Mouse (Mus musculus) adrenal gland, adult 18-20 months (tissue): ENCODE results near the gene Tbcb. TPM values are rescaled to one million over a fixed set of nuclear protein-coding genes. Genes with fewer than 3 reads are reported as not detected.
"Not testable (repeated sequence)": the region's sequence is repeated elsewhere in the genome, so short reads cannot be mapped to it uniquely, and the experiment has no call there.

ENCODE experiments used
- DNase-seq, 2 experiments: peaks; one replicate each; pipeline ENCODE4 v3.0.0; 2021 to 2022; ENCODE audit warnings: low spot score in 2 of 2
- total RNA-seq, 2 experiments: library from RNA; stranded (reverse); gene quantifications; 1 replicate in 1 of 2; 2 replicates in 1 of 2; pipeline ENCODE4 v1.2.3; 2021

Tbcb gene
- total RNA-seq, 2 experiments from 2014 or later: 86.2 to 93.6 TPM

DNA sequence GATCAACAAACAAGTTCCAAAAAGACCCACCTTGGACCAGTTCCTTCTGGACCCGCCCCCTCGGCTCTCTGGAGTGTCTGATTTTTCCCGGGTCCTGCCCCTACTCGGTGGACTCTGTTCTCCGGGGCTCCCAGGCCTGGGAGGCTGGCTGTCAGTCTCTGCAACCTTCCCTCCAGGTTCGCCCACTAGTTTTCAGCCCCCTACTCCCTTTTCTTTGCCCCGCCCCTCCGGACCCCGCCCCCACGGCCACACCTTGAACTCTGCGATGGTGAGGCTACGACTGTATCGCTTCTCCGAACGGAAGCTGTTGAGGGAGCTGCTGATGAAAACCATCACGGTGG lies 774 bp downstream of the Tbcb start:
- no peak for DNase-seq

DNA sequence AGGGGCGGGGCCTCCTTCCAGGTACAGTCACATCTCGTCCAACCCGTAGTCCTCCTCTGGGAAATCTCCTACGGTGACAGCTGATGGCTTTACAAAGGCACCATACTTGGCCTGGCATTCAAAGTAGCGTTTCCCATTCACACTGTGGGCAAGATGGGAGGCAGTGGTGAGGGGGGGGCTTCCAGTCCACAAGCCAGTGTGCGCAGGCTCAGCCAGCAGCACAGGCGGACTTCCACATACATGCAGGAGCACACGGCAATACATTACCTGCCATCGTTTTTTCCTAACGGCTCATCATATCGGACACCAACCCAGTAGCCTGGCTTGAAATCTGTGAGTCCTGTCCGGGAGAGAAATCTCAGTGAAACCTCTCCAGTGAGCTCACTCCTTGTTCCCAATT lies 7.9 kb downstream of the Tbcb start:
- DNase-seq: no peak

DNA sequence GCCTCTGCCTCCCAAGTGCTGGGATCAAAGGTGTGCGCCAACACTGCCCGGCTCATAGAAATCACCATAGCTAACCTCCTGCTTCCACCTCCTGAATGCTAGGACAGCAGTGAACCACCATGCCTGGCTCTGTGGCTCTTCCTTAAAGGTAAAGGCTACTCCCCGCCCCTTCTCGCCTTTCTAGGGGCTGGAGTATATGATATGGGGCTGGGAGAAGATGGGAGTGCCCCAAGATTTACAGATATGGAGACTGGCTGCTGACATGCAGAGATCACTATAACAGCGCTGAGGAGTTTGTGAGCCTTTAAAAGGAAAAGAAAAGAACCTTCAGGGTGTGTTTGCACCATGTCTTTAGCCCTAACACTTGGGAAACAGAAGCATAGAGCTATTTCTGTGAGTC lies 9.9 kb downstream of the Tbcb start:
- DNase-seq: no peak

DNA sequence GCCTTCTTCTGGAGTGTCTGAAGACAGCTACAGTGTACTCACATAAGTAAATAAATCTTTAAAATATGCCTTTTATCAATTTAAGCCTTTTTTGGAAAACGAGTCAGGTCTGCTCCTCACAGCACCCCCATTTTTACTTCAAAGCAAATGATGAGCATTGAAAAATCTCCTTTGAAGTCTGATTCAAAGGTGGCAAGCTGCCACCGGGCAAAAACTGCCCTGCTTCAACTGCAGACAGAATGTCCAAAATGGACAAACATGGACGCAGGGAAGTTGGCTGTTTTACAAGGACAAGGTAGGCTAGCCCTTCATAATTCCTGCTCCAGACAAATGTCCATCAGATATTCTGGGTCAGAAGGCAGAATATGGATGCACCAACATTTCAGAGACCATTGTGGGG lies 10.6 kb downstream of the Tbcb start:
- no peak for DNase-seq

DNA sequence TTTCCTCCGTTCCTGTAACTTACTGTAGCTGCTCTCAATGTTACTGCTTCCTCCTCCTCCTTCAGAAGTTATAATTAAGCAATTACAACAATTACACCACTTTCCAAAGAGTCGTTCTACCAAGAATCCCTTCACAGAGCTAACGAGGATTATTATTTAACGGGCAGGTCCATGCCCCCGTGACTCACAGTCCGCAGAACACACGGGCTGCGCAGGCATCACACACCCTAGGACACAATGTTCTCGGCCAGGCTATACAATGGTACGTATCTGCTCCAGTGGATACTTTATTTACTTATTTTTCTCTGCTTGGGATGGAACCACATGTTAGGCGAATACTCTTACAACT lies 12.1 kb downstream of the Tbcb start:
- DNase-seq: no peak

DNA sequence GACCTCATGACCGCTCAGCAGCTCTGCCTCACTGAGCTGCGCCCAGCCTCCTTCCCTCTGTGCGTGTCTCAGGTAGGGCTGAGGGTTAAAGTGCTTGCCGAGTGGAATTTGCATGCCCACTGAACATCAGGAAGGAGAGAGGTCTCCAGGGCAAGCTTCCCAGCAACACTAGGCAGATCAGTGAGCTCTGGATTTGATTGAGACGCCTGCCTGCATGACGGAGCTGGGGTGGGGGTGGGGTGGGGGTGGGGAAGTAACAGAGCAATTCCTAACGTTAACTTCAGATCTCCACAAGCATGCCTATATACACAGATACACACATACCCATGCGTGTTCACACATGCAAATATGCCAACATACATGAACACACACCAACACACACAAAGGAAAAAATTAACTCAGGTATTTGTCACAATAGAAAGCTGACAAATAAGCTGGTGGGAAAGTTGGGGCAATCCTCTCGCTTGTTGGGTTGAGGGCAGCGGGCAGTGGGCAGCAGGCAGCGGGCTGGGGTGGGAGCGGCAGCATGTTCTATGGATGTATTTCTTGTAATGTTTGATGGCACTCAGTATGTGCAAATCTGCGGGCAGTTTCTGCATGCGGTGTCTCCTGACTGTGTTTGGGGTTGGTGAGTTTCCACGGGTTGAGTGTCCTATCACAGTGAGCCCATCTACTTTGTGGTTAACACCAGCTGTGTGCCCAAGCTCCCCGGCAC lies 12.6 kb downstream of the Tbcb start:
- DNase-seq: no peak

DNA sequence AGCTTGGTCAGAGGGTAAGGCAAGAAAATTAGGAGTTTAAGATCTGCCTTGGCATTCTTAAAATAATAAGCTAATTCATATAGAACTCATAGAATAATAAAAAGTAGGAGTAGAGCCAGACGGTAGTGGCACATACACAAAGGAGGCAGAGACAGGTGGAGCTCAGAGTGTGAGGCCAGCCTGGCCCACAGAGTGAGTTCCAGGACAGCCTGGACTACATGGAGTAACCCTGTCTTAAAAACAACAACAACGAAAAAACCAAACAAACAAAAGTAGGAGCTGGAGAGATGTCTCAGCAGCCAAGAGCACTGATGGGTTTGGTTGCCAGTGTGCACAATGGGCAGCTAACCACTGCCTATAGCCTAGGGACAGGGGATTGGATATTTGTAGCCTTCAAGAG lies 14.8 kb downstream of the Tbcb start:
- DNase-seq: no peak

DNA sequence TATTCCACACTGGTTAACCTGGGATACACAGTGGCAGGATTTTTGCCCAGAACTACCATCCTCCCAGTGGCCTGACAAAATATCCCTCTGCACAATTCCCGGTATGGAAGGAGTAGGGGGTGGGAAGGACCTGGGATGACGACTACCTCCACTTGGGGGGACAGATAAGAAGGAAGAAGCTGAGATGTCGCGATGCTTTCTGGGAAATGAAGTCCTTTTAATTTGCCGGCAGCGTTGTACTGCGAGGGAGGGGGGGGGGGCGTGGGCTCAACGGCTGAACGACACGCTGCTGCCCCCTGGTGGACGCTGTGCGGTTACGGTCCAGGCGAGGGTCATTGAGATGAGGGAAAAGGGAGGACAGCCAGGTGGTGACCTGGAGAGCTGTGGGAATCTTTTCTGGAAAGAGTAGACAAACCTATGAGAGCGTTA lies 15.3 kb downstream of the Tbcb start:
- peak; percentile 75 to 79 for DNase-seq

DNA sequence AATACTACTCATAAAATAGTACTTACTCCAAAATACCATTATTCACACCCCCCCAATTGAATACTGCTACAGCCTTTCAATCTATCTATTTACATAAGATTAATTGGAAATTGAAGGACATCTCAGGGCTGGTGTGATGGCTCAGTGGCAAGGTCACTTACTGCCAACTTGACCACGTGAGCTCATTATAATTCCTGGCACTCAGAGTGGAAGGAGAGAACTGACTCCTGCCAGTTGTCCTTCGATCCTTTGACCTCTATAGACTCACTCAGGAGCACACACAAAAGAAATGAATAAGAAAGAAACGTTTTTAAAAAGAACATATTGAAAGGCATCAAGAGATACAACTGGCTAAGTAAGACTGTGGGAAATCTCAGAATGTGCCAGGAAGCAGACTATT lies 16.2 kb downstream of the Tbcb start:
- no peak for DNase-seq

DNA sequence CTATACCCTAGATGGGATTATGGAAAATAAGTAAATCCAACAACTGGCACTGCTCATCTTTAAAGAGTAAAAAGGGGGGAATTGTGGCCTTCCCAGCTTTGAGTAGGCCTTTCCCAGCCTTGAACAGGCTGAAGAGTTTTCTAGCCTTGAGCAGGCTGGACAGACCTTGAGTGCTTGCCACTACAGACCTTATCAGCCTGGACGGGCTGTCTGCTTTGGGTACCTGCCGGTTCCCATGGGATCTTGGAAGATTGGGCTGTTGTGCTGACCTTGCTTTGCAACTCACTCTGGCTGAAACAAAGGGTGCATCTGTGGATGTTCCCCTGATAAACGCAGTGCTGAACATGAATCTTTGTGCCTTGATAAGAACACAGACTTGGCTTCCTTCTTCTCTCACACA lies 18.2 kb downstream of the Tbcb start:
- DNase-seq: no peak

DNA sequence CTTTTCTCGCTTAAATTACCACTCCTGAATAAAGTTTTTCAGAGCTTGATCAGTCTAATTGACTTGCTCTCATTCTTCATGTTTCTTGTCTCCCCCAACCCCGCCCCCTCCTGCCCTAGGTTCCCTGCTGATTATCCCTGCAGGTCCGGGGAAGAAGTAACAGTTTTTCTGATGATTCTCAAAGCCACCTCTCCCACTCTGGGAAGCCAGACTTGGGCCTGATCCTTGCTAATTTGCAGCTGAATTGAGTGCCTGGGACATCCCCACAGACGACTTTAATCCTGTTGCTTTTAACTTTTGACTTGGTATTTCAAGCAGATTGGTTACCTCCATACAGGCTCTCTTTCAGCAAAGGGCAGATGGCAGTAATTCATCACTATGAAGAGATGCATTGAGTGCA lies 21.0 kb downstream of the Tbcb start:
- no peak for DNase-seq

DNA sequence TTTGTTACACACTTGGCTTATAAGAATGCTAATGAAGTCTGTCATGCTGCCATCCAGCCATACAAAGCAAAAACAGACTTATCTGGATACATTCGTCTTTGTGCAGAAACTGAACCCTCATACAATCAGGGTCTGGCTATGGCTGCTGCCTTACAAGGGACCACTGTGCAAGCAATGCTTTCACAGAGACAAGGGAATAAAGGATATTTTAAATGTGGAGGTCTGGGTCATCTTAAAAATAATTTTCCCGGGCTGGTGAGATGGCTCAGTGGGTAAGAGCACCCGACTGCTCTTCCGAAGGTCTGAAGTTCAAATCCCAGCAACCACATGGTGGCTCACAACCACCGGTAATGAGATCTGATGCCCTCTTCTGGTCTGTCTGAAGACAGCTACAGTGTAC lies 25.7 kb downstream of the Tbcb start:
- DNase-seq: not testable (repeated sequence)

DNA sequence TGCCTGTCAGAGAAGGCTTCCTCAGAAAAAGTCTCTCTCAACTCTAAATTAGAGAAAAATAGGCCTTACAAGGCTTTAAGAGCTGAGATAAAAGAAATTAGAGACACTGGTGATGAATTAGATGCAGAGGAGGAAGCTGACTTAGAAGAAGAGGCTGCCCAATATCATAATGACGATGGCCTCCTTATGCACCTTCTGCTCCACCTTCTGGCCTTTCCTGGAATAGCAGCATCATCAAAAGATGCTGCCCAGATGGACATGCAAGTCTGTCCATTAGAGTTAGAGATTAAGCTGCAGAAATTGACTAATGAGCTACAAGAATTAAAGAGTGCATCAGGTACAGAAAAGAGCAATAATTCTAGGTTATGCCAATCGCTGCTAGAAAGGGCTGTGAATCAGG lies 26.7 kb downstream of the Tbcb start:
- peak; percentile 64 to 67 for DNase-seq

DNA sequence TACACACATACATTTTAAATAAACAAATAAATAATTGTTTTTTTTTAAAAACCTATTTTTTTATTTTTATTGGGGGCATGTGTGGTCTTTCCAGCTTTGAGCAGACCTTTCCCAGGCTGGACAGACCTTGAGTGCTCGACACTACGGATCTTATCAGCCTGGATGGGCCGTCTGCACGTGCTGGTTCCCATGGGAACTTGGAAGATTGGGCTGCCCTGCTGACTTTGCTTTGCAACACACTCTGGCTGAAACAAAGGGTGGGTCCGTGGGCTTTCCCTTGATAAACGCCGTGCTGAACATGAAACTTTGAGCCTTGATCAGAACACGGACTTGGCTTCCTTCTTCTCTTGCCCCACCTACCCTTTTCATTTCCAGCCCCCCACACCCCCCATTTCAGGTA lies 27.7 kb downstream of the Tbcb start:
- DNase-seq: no peak

DNA sequence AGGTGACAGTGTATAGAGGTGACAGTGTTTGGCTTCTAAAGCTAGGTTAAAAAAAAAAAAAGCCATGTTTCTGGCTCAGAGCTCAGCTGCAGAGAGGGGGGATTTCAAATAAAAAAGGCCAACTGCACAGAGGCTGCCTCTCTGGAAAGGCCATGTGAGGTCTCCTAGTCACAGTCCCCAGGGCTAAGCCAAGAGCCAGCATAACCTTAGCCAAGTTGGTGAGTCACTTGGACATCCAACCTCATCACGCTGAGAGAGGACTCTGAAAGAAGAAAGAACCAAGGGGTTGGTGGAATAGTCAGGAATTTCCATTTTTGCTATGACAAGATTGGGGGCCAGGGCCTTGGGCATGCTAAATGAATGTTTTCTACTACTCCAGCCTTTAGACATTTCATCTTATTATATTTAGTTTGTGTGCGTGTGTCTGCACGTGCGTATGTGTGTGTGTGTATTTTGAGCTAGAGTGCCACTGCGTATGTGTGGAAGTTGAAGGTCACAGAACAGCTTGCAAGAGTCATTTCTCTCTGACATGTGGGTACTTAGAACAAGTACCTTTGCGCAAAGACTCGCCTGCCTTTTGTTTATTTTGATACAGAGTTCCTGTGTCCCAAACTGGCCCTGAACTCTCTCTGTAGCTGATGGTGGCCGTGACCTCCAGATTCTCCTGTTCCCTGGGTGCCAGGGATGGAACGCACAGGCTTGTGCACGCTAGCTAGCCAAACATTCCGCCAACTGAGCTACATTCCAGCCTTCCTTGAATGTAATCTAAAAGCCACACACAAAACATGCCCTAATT lies 29.0 kb downstream of the Tbcb start:
- DNase-seq: no peak

DNA sequence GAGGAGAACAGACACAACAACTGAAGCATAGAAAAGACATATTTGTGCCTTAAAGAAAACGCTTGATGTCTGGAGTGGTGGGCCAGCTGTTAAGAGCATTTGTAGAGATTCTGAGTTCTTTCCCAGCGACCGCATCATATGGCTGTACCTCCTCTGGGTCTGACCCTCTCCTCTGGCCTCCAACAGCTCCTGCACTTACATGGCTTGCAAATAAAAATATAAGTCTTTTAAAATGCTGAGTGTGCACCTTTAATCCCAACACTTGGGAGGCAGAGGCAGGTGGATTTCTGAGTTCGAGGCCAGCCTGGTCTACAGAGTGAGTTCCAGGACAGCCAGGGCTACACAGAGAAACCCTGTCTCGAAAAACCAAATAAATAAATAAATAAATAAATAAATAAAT lies 31.4 kb downstream of the Tbcb start:
- not testable (repeated sequence) for DNase-seq

DNA sequence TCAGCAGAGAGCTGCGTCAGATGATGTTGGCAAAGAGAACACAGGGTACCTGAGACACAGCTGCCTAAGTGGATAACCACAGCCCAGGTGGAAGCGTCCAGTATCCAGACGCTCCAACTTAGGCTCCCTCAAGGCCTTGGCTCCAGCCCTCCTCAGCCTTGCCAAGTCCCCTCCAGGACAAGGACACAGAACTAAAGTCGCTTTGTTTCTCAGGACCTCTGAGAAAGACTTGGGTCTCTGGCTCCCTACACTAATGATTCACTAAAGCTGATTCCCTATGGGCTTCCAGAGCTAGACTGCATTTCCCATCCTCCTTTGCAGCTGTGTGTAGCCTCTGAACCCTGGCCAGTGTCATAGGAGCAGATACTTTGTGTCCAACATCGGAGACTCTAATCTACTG lies 31.9 kb downstream of the Tbcb start:
- no peak for DNase-seq

DNA sequence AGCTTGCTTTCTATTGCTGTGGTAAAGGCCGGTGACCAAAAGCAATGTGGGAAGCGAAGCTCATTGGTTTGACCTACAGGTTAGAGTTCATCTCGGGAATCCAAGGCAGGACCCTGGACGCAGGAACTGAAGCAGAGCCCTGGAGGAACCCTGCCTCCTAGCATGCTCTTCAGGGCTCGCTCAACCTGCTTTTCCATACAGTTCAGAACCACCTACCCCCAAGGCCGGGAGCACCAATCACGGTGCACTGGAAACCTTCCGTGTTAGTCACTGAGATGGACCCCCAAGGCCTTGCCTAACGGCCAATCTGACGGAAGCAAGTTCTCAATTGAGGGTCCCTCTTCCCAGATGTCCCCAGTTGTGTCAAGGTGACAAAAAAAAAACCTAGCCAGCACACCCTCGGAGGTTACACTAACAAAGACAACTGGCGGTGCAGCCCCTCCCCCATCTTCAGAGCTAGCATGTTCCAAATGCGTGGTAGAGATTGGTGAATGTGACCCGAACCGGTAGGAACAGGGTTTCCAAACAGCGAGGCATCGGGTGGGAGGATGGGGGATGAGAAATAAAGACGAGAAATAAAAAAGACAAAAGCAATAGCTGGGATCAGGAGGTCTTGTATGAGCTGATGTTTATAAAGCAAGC lies 32.5 kb downstream of the Tbcb start:
- no peak for DNase-seq

DNA sequence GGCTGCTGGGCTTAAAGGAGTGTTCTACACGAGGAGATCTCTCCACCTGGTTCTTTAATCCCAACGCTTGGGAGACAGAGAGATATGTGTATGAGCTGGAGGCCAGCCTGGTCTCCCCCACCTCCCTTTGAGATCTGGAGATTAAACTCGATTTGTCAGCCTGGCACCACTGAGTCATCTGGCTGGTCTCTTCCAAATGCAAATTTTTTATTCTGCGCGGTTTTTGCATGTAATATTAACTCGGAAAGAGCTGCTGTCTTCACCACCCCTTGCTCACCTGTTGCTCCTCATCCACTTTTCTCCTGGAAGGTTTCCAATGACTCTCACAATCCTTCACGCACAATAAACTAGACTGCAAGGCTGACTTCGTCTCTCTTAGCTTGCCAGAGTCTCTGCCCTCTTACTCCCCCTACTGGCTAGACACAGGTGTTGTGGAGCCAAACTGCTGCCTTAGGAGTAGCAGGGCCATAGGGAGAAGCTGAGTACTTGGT lies 33.5 kb downstream of the Tbcb start, which contains the start of gene Capns1:
Capns1 (minus strand) TSS at position 331 of the 491 bp plus-strand sequence.
- peak in 1 of 2 experiments; percentile 59 for DNase-seq

DNA sequence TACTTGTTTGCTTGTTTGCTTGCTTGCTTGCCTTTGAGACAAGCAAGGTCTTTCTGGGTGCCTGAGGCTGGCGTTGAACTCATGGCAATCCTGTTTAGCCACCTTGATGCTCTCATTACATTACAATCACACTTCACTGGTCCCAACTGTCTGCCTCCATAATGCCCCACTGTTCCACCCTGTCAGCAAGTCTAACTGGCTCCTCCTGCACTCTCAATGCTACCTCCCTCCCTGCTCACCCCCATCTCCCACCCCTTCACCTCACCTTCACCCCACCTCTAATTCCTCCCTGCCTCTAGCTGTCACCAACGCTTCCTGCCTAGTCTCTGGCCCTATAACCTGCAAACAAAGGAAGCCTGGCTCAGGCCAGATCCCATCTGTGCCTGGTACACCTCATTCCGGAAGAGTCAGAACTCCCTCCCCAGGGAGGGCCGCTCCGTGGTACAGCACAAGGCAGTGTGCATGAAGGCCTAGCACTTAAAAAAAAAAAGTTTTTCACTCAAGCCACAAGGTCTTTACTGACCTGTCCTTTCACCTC lies 34.4 kb downstream of the Tbcb start:
- no peak for DNase-seq

DNA sequence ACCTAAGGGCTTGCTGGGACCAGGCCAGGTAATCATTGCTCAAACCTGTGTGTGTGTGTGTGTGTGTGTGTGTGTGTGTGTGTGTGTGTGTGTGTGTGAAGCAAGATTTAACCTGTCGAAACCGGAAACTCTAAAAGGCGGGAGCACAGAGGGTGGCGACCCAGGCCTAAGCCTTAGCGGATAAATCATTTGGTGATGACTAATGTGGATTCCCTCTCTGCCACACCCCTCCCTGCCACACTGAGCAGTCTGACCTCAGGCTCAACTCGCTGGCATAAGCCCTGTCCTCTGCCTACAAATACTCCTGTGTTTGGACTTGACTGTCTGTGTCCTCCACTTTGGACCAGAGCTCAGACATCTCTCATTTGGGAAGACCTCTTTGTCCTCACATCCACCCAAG lies 35.9 kb downstream of the Tbcb start:
- no peak for DNase-seq

DNA sequence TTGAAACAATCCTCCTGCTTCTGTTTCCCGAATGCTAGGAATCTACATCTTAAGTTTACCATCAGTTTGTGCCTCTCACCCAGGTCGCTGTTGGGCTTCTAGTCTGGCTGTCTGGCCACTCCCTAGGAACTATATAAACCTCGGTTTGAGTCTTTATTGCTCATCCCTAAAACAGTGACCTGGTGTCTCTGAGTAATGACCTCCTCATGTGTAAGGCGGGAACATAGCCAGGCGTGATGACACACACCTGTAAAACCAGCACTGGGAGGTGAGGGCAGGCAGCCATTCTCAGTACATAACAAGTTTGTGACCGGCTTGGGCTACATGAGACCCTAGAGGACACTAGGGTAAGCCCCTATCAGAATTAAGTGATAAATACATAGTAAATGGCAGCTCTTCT lies 36.6 kb downstream of the Tbcb start:
- DNase-seq: no peak
